Mouse (Mus musculus): ENCODE data around the gene Nudt5.

- TF ChIP-seq POLR2A (IDR thresholded peaks at IDR 0.05; ENCODE audit: control insufficient read depth in 1 of 2, insufficient read depth in 1 of 2, low read depth in 1 of 2, low read length in 2 of 2, poor library complexity in 1 of 2) (no peak), MAFK (IDR thresholded peaks at IDR 0.05; ENCODE audit: borderline replicate concordance, low read depth, low read length) (no peak), CTCF (IDR thresholded peaks at IDR 0.05 in 2 of 3, conservative IDR thresholded peaks at IDR 0.05 in 1 of 3; ENCODE audit: control insufficient read depth in 1 of 3, insufficient read depth in 1 of 3, low read depth in 2 of 3, low read length in 3 of 3, poor library complexity in 1 of 3, severe bottlenecking in 1 of 3) (no peak), EP300 (IDR thresholded peaks at IDR 0.05; ENCODE audit: low read depth in 1 of 2, low read length in 2 of 2) (no peak), MXI1 (IDR thresholded peaks at IDR 0.05; ENCODE audit: low read depth, low read length) (no peak), NELFE (IDR thresholded peaks at IDR 0.05; ENCODE audit: low read depth, low read length) (no peak), SMC3 (IDR thresholded peaks at IDR 0.05; ENCODE audit: low read depth, low read length) (no peak)
Measured at GRCm38 (mm10) chr2:5822449-5822848, 22.4 kb upstream of the Nudt5 start.
